Mouse (Mus musculus): Measurements from ENCODE around the gene Exosc5. TPM values are rescaled to one million over a fixed set of nuclear protein-coding genes. Genes with fewer than 3 reads are reported as not detected.

Exosc5 gene
- total and polyA plus RNA-seq, 3 experiments = 105 to 125 (median 123) TPM

DNA sequence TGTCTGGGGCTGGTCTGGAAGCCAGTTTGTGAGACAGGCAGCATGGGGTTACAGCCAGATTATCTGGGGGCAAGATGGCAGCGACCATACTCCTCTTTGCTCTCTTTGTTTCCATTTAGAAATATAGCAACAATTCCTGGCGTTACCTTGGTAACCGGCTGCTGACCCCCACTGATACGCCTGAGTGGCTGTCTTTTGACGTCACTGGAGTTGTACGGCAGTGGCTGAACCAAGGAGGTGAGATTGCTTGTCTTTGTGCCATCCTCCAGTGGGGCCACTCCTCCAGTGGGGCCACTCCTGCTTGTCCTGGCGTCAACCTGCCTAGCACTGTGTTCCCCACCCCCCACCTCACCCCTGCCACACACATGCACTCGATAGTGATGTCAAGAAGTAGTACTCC lies 35.1 kb downstream of the Exosc5 start:
- Histone ChIP-seq H3K4me2 (ENCODE audit: insufficient read depth, low read depth, poor library complexity, severe bottlenecking) (no peak overlapping the region), H3K9me3 (replicated peaks; ENCODE audit: low read length) (peaks cover 3% of the 10 kb centered on the region), H3K27me3 (replicated peaks) (no peaks in the 10 kb centered on the region), H3K79me2 (replicated peaks; ENCODE audit: control insufficient read depth, extremely low read depth, insufficient read depth, poor library complexity, severe bottlenecking) (peaks cover 9% of the 10 kb centered on the region; the same call in 1 of the 2 replicates), H3K4me3 (replicated peaks in 1 of 3; ENCODE audit: low read depth in 2 of 3, low read length in 2 of 3, poor library complexity in 1 of 3) (no peak overlapping the region), H3K4me1 (ENCODE audit: control insufficient read depth in 1 of 2, insufficient read depth in 2 of 2) (peaks cover 3 to 15% of the 10 kb centered on the region in 2 experiments), H3K36me3 (replicated peaks in 1 of 2; ENCODE audit: control insufficient read depth in 1 of 2, insufficient read depth in 1 of 2, low read length in 1 of 2) (peaks cover 63 to 82% of the 10 kb centered on the region in 2 experiments), H3K9ac (ENCODE audit: insufficient read depth, low read depth) (no peak overlapping the region), H3K27ac (ENCODE audit: insufficient read depth, low read depth) (no peak overlapping the region)
- in situ Hi-C loops (cut with MboI; ENCODE audit: low pct_ligation_motif_present, low pct_unique_long_range_greater_than_20kb, low sequenced_read_pairs) = no loop called here
- dilution Hi-C loops (cut with MboI; ENCODE audit: extremely low pct_ligation_motif_present, extremely low pct_unique_long_range_greater_than_20kb, low sequenced_read_pairs) = no loop called here
- no peak for TF ChIP-seq HCFC1 (IDR thresholded peaks at IDR 0.05; ENCODE audit: low read depth, low read length)
- TF ChIP-seq MAZ (IDR thresholded peaks at IDR 0.05; ENCODE audit: low read depth, low read length) = no peak
- no peak for TF ChIP-seq ZC3H11A (IDR thresholded peaks at IDR 0.05; ENCODE audit: low read depth, low read length)
- no peak for TF ChIP-seq USF2 (conservative IDR thresholded peaks at IDR 0.05; ENCODE audit: low read depth, low read length)
- TF ChIP-seq E2F4 (IDR thresholded peaks at IDR 0.05; ENCODE audit: insufficient replicate concordance, low read depth, low read length) = no peak
- no peak for TF ChIP-seq ELF1 (IDR thresholded peaks at IDR 0.05; ENCODE audit: low read depth, low read length)
- TF ChIP-seq POLR2AphosphoS2 (IDR thresholded peaks at IDR 0.05; ENCODE audit: low read depth, low read length) = no peak
- no peak for TF ChIP-seq JUND (conservative IDR thresholded peaks at IDR 0.05; ENCODE audit: low read depth, low read length)
- no peak for TF ChIP-seq GABPA (IDR thresholded peaks at IDR 0.05; ENCODE audit: insufficient replicate concordance, low read depth, low read length)
- no peak for TF ChIP-seq JUN (IDR thresholded peaks at IDR 0.05; ENCODE audit: insufficient read depth, low read depth, low read length)
- DNase-seq (ENCODE audit: extremely low read depth) = no peak

DNA sequence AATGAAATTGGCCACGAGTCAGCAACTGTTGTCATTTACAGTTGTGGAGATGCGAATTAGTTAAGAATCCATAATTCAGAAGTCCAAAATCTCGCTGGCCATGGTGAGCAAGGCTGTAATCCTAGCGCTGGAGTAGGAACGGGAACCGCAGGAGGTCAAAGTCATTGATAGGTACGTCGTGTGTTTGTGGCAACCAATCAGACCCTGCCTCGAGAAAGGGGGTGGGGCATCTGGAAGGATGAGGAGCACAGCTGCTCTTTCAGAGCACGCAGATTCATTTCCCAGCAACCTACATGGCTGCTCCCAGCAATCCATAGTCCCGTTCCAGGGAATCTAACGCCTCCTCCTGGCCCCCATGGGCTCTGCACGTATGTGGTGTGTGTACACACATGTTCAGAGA lies 40.9 kb downstream of the Exosc5 start:
- H3K27ac ChIP-seq (ENCODE audit: insufficient read depth, low read depth) = no peak overlapping the region
- H3K9me3 ChIP-seq (replicated peaks; ENCODE audit: low read length) = peaks cover 27% of the 10 kb centered on the region
- no peak overlapping the region for H3K9ac ChIP-seq (ENCODE audit: insufficient read depth, low read depth)
- no peaks in the 10 kb centered on the region for H3K4me1 ChIP-seq (ENCODE audit: control insufficient read depth in 1 of 2, insufficient read depth in 2 of 2)
- no peak for TF ChIP-seq IRF4 (IDR thresholded peaks at IDR 0.05; ENCODE audit: low read depth, low read length)
- no peak for TF ChIP-seq RAD21 (IDR thresholded peaks at IDR 0.05; ENCODE audit: low read depth, low read length)
- no peak for TF ChIP-seq MAZ (IDR thresholded peaks at IDR 0.05; ENCODE audit: low read depth, low read length)
- no peak for TF ChIP-seq USF2 (conservative IDR thresholded peaks at IDR 0.05; ENCODE audit: low read depth, low read length)
- dilution Hi-C loops (cut with MboI; ENCODE audit: extremely low pct_ligation_motif_present, extremely low pct_unique_long_range_greater_than_20kb, low sequenced_read_pairs) (no loop called here), in situ Hi-C loops (cut with MboI; ENCODE audit: low pct_ligation_motif_present, low pct_unique_long_range_greater_than_20kb, low sequenced_read_pairs) (no loop called here)
- H3K79me2 ChIP-seq (replicated peaks; ENCODE audit: control insufficient read depth, extremely low read depth, insufficient read depth, poor library complexity, severe bottlenecking) = no peaks in the 10 kb centered on the region
- no peak overlapping the region for H3K4me3 ChIP-seq (replicated peaks in 1 of 3; ENCODE audit: low read depth in 2 of 3, low read length in 2 of 3, poor library complexity in 1 of 3)
- H3K36me3 ChIP-seq (replicated peaks in 1 of 2; ENCODE audit: control insufficient read depth in 1 of 2, insufficient read depth in 1 of 2, low read length in 1 of 2) = peaks cover 66 to 89% of the 10 kb centered on the region in 2 experiments
- no peaks in the 10 kb centered on the region for H3K27me3 ChIP-seq (replicated peaks)
- no peak for DNase-seq (ENCODE audit: extremely low read depth)
- H3K4me2 ChIP-seq (ENCODE audit: insufficient read depth, low read depth, poor library complexity, severe bottlenecking) = no peak overlapping the region

DNA sequence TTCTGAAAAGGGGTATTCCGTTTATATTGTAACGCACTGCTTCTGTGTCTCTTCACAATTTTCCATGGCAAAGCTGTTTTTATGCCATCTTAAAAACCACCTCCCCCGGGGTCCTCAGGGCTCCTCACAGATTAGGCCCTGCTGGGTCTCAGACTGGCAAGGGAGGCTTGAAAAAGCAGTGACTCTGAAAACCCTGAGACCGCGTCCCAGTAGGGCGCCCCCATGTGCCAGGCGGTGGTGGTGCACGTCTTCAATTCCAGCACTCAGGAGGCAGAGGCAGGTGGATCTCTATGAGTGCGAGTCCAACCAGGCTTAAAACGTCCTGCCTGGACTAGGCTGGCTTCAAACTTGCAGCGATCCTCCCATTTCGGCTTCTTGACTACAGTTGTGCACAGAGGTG lies 41.8 kb downstream of the Exosc5 start:
- Histone ChIP-seq H3K79me2 (replicated peaks; ENCODE audit: control insufficient read depth, extremely low read depth, insufficient read depth, poor library complexity, severe bottlenecking) (no peaks in the 10 kb centered on the region), H3K4me3 (replicated peaks in 1 of 3; ENCODE audit: low read depth in 2 of 3, low read length in 2 of 3, poor library complexity in 1 of 3) (no peak overlapping the region), H3K4me1 (ENCODE audit: control insufficient read depth in 1 of 2, insufficient read depth in 2 of 2) (peaks cover 3 to 9% of the 10 kb centered on the region in 2 experiments), H3K27ac (ENCODE audit: insufficient read depth, low read depth) (no peak overlapping the region), H3K9ac (ENCODE audit: insufficient read depth, low read depth) (no peak overlapping the region), H3K9me3 (replicated peaks; ENCODE audit: low read length) (peaks cover 27% of the 10 kb centered on the region), H3K36me3 (replicated peaks in 1 of 2; ENCODE audit: control insufficient read depth in 1 of 2, insufficient read depth in 1 of 2, low read length in 1 of 2) (peaks cover 65 to 88% of the 10 kb centered on the region in 2 experiments), H3K27me3 (replicated peaks) (no peaks in the 10 kb centered on the region), H3K4me2 (ENCODE audit: insufficient read depth, low read depth, poor library complexity, severe bottlenecking) (no peak overlapping the region)
- in situ Hi-C loops (cut with MboI; ENCODE audit: low pct_ligation_motif_present, low pct_unique_long_range_greater_than_20kb, low sequenced_read_pairs) = no loop called here
- no peak for DNase-seq (ENCODE audit: extremely low read depth)
- peak in 1 of 2 experiments; percentile 20; a peak in 1 of 4 replicates for TF ChIP-seq CTCF (conservative IDR thresholded peaks at IDR 0.05 in 1 of 2, IDR thresholded peaks at IDR 0.05 in 1 of 2; ENCODE audit: low read depth in 2 of 2, low read length in 2 of 2)
- no peak for TF ChIP-seq CHD2 (IDR thresholded peaks at IDR 0.05; ENCODE audit: low read length)
- dilution Hi-C loops (cut with MboI; ENCODE audit: extremely low pct_ligation_motif_present, extremely low pct_unique_long_range_greater_than_20kb, low sequenced_read_pairs) = no loop called here
